11 mouse cellular contexts compared by ENCODE assay signal in the genomic region with DNA sequence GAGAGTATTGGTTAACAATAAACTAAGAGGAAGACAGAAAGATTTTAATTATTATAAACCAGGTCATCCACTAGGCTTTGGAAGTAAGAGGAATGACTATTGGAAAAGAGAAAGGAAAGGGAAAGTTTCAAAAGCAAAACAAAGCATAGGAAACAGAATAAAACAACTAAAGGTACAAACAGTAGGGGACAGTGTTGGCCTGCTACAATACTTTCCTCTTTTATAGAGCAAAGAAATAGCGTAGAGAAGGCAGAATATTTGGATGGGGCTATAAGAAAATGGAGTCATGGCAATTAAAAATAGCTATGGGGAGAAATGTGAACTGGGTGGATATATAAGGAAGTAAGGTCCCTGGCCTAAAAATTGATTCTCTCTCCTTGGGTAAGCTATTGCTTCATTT.
"Had no signal": no experiment of that assay in that cellular context is flagged by ENCODE, and none has a peak within 500 bp of the region (broad histone marks: within the 10 kb centered on the region; RNA-seq: fewer than 3 reads in every experiment).

No protein-coding gene starts in this region.

- H3K9ac ChIP-seq: limb, embryonic 15.5 days; liver, embryonic 13.5 days; midbrain, embryonic 12.5 days; neural tube, embryonic 13.5 days had no signal

- H3K4me1 ChIP-seq: limb, embryonic 15.5 days; liver, embryonic 13.5 days; midbrain, embryonic 12.5 days; neural tube, embryonic 13.5 days had no signal

- ATAC-seq: midbrain, embryonic 16.5 days had no signal

- DNase-seq: kidney, adult 8-10 months; liver, embryonic 13.5 days; lung, adult 18-20 months; retina, postnatal 1 day; right cerebral cortex, postnatal 4 days; spleen, adult 18-20 months; thymus, postnatal 36 days had no signal

- H3K36me3 ChIP-seq: limb, embryonic 15.5 days; liver, embryonic 13.5 days; midbrain, embryonic 12.5 days; neural tube, embryonic 13.5 days had no signal

- H3K27me3 ChIP-seq: limb, embryonic 15.5 days; liver, embryonic 13.5 days; midbrain, embryonic 12.5 days; neural tube, embryonic 13.5 days had no signal

- H3K27ac ChIP-seq: limb, embryonic 15.5 days; liver, embryonic 13.5 days; midbrain, embryonic 12.5 days; neural tube, embryonic 13.5 days had no signal

- H3K9me3 ChIP-seq: limb, embryonic 15.5 days; liver, embryonic 13.5 days; midbrain, embryonic 12.5 days; neural tube, embryonic 13.5 days had no signal

- H3K4me3 ChIP-seq: limb, embryonic 15.5 days; liver, embryonic 13.5 days; midbrain, embryonic 12.5 days; neural tube, embryonic 13.5 days had no signal

- H3K4me2 ChIP-seq: limb, embryonic 15.5 days; liver, embryonic 13.5 days; midbrain, embryonic 12.5 days; neural tube, embryonic 13.5 days had no signal
